Mouse (Mus musculus): ENCODE results near the gene Cadm1. TPM values are rescaled to one million over a fixed set of nuclear protein-coding genes. Genes with fewer than 3 reads are reported as not detected.

Cadm1 gene
- polyA plus RNA-seq, 1 experiment from 2014 or later: 20.9 TPM

DNA sequence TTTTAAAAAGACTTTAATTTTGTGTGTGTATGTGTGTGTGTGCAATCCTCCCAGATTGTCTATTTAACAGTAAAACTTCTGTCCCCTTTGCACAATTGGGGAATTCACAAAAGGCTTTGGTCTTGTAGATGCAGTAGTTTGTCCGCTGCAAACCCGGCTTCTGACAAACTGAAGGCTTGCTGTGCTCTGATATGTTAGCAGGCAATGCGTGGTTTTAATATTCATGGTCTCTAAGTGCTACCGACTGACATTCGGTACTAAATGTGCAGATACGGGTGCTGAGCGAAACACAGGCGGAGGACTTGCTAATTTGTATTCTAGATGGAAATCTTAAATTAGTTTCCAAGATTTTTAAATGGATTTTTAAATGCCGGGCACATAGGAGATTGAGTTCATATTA lies 176.4 kb downstream of the Cadm1 start:
- Histone ChIP-seq H3K4me2 (replicated peaks; ENCODE audit: low read depth) (no peak overlapping the region), H3K4me3 (ENCODE audit: low read depth, low read length) (no peak overlapping the region), H3K27me3 (replicated peaks; ENCODE audit: control insufficient read depth, insufficient read depth, low read length) (no peaks in the 10 kb centered on the region), H3K4me1 (replicated peaks; ENCODE audit: control insufficient read depth, insufficient read depth, low read length) (no peaks in the 10 kb centered on the region), H3K9me3 (ENCODE audit: control insufficient read depth) (no peaks in the 10 kb centered on the region), H3K9ac (ENCODE audit: low read depth, low read length) (no peak overlapping the region), H3K36me3 (ENCODE audit: control insufficient read depth, insufficient read depth) (no peaks in the 10 kb centered on the region), H3K27ac (ENCODE audit: low read depth, low read length) (no peak overlapping the region)
- no peak for TF ChIP-seq CTCF (IDR thresholded peaks at IDR 0.05; ENCODE audit: low read depth)
- ATAC-seq: no peak
- WGBS: 95% methylated on average over 9 of the region's 9 CpGs

DNA sequence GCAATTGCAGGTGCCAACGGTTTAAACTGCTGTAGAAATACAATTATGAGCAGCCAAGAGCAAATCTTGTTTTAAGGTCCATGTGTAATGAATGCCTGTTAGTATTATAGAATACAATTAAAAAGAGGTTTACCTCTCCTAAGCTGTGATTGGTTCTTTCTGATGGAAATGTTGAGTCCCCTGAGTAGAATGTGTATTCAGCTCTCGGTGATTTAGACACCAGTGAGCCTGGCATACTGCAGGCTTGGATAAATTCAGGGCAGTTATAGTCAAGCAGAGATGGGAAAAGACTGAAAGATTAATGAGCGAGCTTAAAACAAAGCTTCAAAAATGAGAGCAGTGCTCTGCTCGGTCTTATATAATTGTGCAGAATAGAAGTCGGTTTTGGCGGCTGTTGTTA lies 177.4 kb downstream of the Cadm1 start:
- TF ChIP-seq CTCF (IDR thresholded peaks at IDR 0.05; ENCODE audit: low read depth): no peak
- Histone ChIP-seq H3K4me1 (replicated peaks; ENCODE audit: control insufficient read depth, insufficient read depth, low read length) (no peaks in the 10 kb centered on the region), H3K36me3 (ENCODE audit: control insufficient read depth, insufficient read depth) (no peaks in the 10 kb centered on the region), H3K27me3 (replicated peaks; ENCODE audit: control insufficient read depth, insufficient read depth, low read length) (no peaks in the 10 kb centered on the region), H3K9ac (ENCODE audit: low read depth, low read length) (no peak overlapping the region), H3K4me2 (replicated peaks; ENCODE audit: low read depth) (no peak overlapping the region), H3K9me3 (ENCODE audit: control insufficient read depth) (no peaks in the 10 kb centered on the region), H3K4me3 (ENCODE audit: low read depth, low read length) (no peak overlapping the region), H3K27ac (ENCODE audit: low read depth, low read length) (no peak overlapping the region)
- 92% methylated on average over 6 of the region's 6 CpGs for WGBS
- no peak for ATAC-seq

DNA sequence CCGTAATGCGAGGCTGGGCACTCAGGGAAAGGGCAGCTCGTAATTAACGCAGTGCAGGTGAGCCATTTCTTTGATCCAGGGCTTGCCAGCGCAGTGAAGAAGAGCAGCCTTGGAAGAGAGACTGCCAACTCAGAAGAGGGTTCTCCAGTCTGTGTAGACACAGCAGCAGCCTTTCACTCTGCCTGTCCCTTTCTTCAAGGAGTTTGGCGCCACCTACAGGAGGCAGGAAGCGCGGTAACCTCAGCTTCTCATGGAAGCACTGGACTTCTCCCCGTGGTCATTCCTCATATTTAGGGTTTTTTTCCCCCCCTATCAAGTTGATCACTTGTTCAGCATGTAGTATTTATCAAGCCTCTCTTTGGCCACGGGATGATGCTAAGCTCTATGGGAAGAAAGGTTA lies 178.3 kb downstream of the Cadm1 start:
- no peaks in the 10 kb centered on the region for H3K27me3 ChIP-seq (replicated peaks; ENCODE audit: control insufficient read depth, insufficient read depth, low read length)
- H3K27ac ChIP-seq (ENCODE audit: low read depth, low read length): no peak overlapping the region
- no peaks in the 10 kb centered on the region for H3K4me1 ChIP-seq (replicated peaks; ENCODE audit: control insufficient read depth, insufficient read depth, low read length)
- no peak overlapping the region for H3K4me2 ChIP-seq (replicated peaks; ENCODE audit: low read depth)
- TF ChIP-seq CTCF (IDR thresholded peaks at IDR 0.05; ENCODE audit: low read depth): peak; percentile 96
- 17% methylated on average over 10 of the region's 10 CpGs for WGBS
- H3K9ac ChIP-seq (ENCODE audit: low read depth, low read length): no peak overlapping the region
- H3K36me3 ChIP-seq (ENCODE audit: control insufficient read depth, insufficient read depth): no peaks in the 10 kb centered on the region
- no peak; the same call in 1 of the 2 replicates for ATAC-seq
- no peak overlapping the region for H3K4me3 ChIP-seq (ENCODE audit: low read depth, low read length)
- no peaks in the 10 kb centered on the region for H3K9me3 ChIP-seq (ENCODE audit: control insufficient read depth)

DNA sequence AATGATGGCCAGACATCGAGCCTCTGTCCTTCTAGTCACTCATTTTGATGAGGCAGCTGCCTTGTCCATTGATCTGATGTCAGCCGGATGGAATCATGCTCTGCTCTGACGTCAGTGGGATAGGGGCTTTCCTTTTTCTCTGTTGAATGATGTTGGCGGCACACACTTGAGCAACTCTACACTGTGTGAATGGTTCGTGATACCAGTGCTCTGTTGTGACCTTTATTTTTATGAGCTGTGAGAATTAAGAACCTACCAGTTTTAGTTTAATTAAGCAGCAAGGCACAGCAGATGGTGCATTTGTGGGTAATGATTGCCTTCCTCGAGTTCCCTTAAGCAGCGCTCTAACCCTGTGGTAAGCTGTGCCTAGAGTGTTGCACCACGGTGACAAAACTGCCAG lies 181.0 kb downstream of the Cadm1 start:
- Histone ChIP-seq H3K27ac (ENCODE audit: low read depth, low read length) (no peak overlapping the region), H3K4me2 (replicated peaks; ENCODE audit: low read depth) (no peak overlapping the region), H3K36me3 (ENCODE audit: control insufficient read depth, insufficient read depth) (no peaks in the 10 kb centered on the region), H3K9me3 (ENCODE audit: control insufficient read depth) (no peaks in the 10 kb centered on the region), H3K27me3 (replicated peaks; ENCODE audit: control insufficient read depth, insufficient read depth, low read length) (no peaks in the 10 kb centered on the region), H3K9ac (ENCODE audit: low read depth, low read length) (no peak overlapping the region), H3K4me1 (replicated peaks; ENCODE audit: control insufficient read depth, insufficient read depth, low read length) (no peaks in the 10 kb centered on the region), H3K4me3 (ENCODE audit: low read depth, low read length) (no peak overlapping the region)
- TF ChIP-seq CTCF (IDR thresholded peaks at IDR 0.05; ENCODE audit: low read depth): no peak
- 87% methylated on average over 8 of the region's 8 CpGs for WGBS
- ATAC-seq: no peak

DNA sequence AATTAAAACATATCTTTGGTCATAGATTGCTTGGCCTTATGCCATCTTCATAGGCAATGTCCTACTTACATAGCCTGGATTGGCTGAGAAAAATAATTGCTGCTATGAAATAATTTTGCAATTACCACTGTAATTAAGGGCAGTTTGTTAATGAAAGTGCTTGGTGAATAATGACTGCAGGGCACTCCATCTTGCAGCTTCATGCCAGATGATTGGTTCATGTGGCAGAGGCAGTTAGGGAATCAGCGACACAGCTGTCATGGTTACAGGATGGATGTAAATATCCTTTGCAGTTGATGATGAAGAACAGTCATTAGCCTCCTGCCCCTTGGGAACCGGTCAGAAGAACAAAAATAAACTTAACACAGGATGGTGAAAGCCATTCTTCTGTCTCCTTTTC lies 184.6 kb downstream of the Cadm1 start:
- ATAC-seq: no peak
- no peaks in the 10 kb centered on the region for H3K9me3 ChIP-seq (ENCODE audit: control insufficient read depth)
- no peak for TF ChIP-seq CTCF (IDR thresholded peaks at IDR 0.05; ENCODE audit: low read depth)
- H3K36me3 ChIP-seq (ENCODE audit: control insufficient read depth, insufficient read depth): no peaks in the 10 kb centered on the region
- no peaks in the 10 kb centered on the region for H3K4me1 ChIP-seq (replicated peaks; ENCODE audit: control insufficient read depth, insufficient read depth, low read length)
- no peak overlapping the region for H3K4me3 ChIP-seq (ENCODE audit: low read depth, low read length)
- no peak overlapping the region for H3K4me2 ChIP-seq (replicated peaks; ENCODE audit: low read depth)
- no peaks in the 10 kb centered on the region for H3K27me3 ChIP-seq (replicated peaks; ENCODE audit: control insufficient read depth, insufficient read depth, low read length)
- 67% methylated on average over 2 of the region's 2 CpGs for WGBS
- no peak overlapping the region for H3K27ac ChIP-seq (ENCODE audit: low read depth, low read length)
- H3K9ac ChIP-seq (ENCODE audit: low read depth, low read length): no peak overlapping the region

DNA sequence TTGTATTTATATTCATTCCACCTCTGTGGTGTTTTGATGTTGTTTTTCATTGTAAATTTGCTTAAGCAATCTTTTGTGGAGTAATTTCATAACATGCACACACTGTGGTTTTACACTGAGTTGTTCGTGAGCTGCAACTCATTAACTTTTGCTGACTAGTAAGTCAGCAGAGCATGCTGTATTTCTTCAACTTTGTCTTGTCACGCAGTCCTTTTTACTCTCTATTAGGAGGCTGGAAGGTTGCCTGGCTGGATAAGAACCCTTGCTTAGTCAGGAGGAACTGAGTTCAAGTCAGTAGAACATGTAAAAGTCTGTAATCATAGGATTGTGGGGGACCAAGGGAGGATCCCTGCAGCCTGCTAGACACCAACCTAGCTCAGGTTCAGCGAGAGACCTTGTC lies 185.4 kb downstream of the Cadm1 start:
- H3K4me2 ChIP-seq (replicated peaks; ENCODE audit: low read depth): no peak overlapping the region
- H3K27ac ChIP-seq (ENCODE audit: low read depth, low read length): no peak overlapping the region
- H3K4me3 ChIP-seq (ENCODE audit: low read depth, low read length): no peak overlapping the region
- no peaks in the 10 kb centered on the region for H3K4me1 ChIP-seq (replicated peaks; ENCODE audit: control insufficient read depth, insufficient read depth, low read length)
- no peaks in the 10 kb centered on the region for H3K27me3 ChIP-seq (replicated peaks; ENCODE audit: control insufficient read depth, insufficient read depth, low read length)
- H3K9ac ChIP-seq (ENCODE audit: low read depth, low read length): no peak overlapping the region
- TF ChIP-seq CTCF (IDR thresholded peaks at IDR 0.05; ENCODE audit: low read depth): no peak
- H3K36me3 ChIP-seq (ENCODE audit: control insufficient read depth, insufficient read depth): no peaks in the 10 kb centered on the region
- ATAC-seq: no peak
- H3K9me3 ChIP-seq (ENCODE audit: control insufficient read depth): no peaks in the 10 kb centered on the region
- 75% methylated on average over 3 of the region's 3 CpGs for WGBS

DNA sequence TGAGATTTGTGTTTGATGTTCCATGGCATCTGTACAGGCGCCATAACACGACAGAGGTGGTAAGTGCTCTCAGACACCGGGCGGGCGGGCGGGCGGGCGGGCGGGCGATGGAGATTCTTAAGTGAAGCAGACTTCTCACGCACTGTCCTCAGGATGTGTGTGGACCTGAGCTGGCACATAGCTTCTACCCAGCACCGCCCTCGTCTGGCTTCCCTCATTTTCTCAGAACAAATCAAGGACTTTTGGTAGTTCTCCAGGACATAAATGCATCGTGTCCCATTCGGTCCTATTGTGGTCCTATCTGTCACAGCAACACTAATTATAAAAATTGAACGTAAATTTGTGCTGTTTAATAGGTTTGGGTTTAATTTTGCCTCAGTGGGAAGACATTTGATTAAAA lies 186.9 kb downstream of the Cadm1 start:
- Histone ChIP-seq H3K36me3 (ENCODE audit: control insufficient read depth, insufficient read depth) (no peaks in the 10 kb centered on the region), H3K27me3 (replicated peaks; ENCODE audit: control insufficient read depth, insufficient read depth, low read length) (no peaks in the 10 kb centered on the region), H3K4me1 (replicated peaks; ENCODE audit: control insufficient read depth, insufficient read depth, low read length) (no peaks in the 10 kb centered on the region), H3K9ac (ENCODE audit: low read depth, low read length) (no peak overlapping the region), H3K4me3 (ENCODE audit: low read depth, low read length) (no peak overlapping the region), H3K9me3 (ENCODE audit: control insufficient read depth) (no peaks in the 10 kb centered on the region), H3K4me2 (replicated peaks; ENCODE audit: low read depth) (no peak overlapping the region), H3K27ac (ENCODE audit: low read depth, low read length) (no peak overlapping the region)
- ATAC-seq: no peak
- no peak for TF ChIP-seq CTCF (IDR thresholded peaks at IDR 0.05; ENCODE audit: low read depth)
- WGBS: 91% methylated on average over 16 of the region's 16 CpGs
